ENCODE assay signal across 15 mouse cellular contexts in the genomic region with DNA sequence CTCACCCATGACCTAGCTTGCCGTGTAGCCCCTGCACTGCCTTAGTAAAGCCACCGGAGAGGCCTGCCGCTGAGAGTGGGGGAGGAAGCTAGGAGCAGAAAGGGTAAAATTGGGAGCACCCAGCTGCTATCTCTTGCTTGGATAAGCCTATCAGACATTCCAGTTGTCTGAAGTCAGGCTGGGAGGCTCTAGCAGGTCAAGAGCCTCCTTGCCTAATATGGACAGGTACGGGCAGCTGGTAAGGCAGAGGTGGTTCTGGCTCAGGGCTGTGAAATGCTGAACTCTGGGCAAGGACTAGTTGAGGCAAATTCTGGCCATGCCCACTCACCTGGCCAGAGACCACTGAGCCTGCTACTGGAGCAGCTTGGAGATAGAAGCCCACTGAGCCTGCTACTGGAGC. TPM values are rescaled to one million over a fixed set of nuclear protein-coding genes. Genes with fewer than 3 reads are reported as not detected.
A peak's percentile ranks its signal among the peaks of the same experiment; 100 is the strongest.
DNase-seq lines count a peak whose midpoint lies in the region; ATAC-seq and TF ChIP-seq lines count a peak whose summit lies in the region.
"Had no signal": no experiment of that assay in that cellular context is flagged by ENCODE, and none has a peak within 500 bp of the region (broad histone marks: within the 10 kb centered on the region; RNA-seq: fewer than 3 reads in every experiment).

No protein-coding gene starts in this region.

- no peaks in the 10 kb centered on the region for H3K27me3 ChIP-seq in lung, embryonic 14.5 days (ENCODE audit: insufficient read depth, low read length)
- H3K27me3 ChIP-seq in heart, embryonic 13.5 days (replicated peaks), result no peaks in the 10 kb centered on the region
- H3K27me3 ChIP-seq in stomach, embryonic 14.5 days (ENCODE audit: control insufficient read depth, insufficient read depth, low read length), result no peaks in the 10 kb centered on the region
- H3K27me3 ChIP-seq: midbrain, embryonic 12.5 days; Patski had no signal

- H3K4me3 ChIP-seq in lung, embryonic 14.5 days (ENCODE audit: low read depth, low read length), result no peak overlapping the region
- H3K4me3 ChIP-seq in heart, embryonic 13.5 days, result no peak overlapping the region
- no peak overlapping the region for H3K4me3 ChIP-seq in stomach, embryonic 14.5 days (ENCODE audit: low read depth, low read length)
- H3K4me3 ChIP-seq: midbrain, embryonic 12.5 days had no signal

- no peak for ATAC-seq in lung, embryonic 14.5 days (ENCODE audit: insufficient read depth)
- peak; percentile 52; the same call in 1 of the 2 replicates for ATAC-seq in heart, embryonic 13.5 days (ENCODE audit: extremely low read depth, insufficient number of reproducible peaks, low FRiP score, low TSS enrichment)
- ATAC-seq in stomach, embryonic 14.5 days (ENCODE audit: insufficient number of reproducible peaks, insufficient read depth, low FRiP score, low read depth), result no peak
- ATAC-seq: Patski had no signal

- peak overlapping the region; percentile 43; the same call in 1 of the 2 replicates for H3K27ac ChIP-seq in lung, embryonic 14.5 days (ENCODE audit: low read depth)
- peak overlapping the region; percentile 94 for H3K27ac ChIP-seq in heart, embryonic 13.5 days (replicated peaks)
- peak overlapping the region; percentile 33; the same call in 1 of the 2 replicates for H3K27ac ChIP-seq in stomach, embryonic 14.5 days (ENCODE audit: low read length)
- H3K27ac ChIP-seq: hindbrain, embryonic 14.5 days; midbrain, embryonic 12.5 days had no signal

- no peak overlapping the region for H3K9ac ChIP-seq in lung, embryonic 14.5 days
- peak overlapping the region; percentile 76 for H3K9ac ChIP-seq in heart, embryonic 13.5 days
- H3K9ac ChIP-seq in stomach, embryonic 14.5 days (replicated peaks; ENCODE audit: low read depth, low read length), result no peak overlapping the region
- H3K9ac ChIP-seq: hindbrain, embryonic 14.5 days; midbrain, embryonic 12.5 days had no signal

- no peaks in the 10 kb centered on the region for H3K9me3 ChIP-seq in lung, embryonic 14.5 days (ENCODE audit: low read depth, low read length)
- H3K9me3 ChIP-seq in heart, embryonic 13.5 days, result no peaks in the 10 kb centered on the region
- no peaks in the 10 kb centered on the region for H3K9me3 ChIP-seq in stomach, embryonic 14.5 days (ENCODE audit: control insufficient read depth, low read depth, low read length)
- H3K9me3 ChIP-seq: midbrain, embryonic 12.5 days had no signal

- H3K4me1 ChIP-seq in lung, embryonic 14.5 days (ENCODE audit: insufficient read depth), result peaks cover 18% of the 10 kb centered on the region
- peaks cover 99% of the 10 kb centered on the region for H3K4me1 ChIP-seq in heart, embryonic 13.5 days
- H3K4me1 ChIP-seq in stomach, embryonic 14.5 days (ENCODE audit: control insufficient read depth, insufficient read depth, low read length), result peaks cover 8% of the 10 kb centered on the region; the same call in 1 of the 2 replicates

- no peak for TF ChIP-seq CTCF in lung, embryonic 14.5 days (IDR thresholded peaks at IDR 0.05; ENCODE audit: low read depth)

- WGBS in lung, embryonic 14.5 days, result 32% methylated on average over 4 of the region's 4 CpGs
- WGBS in heart, embryonic 13.5 days, result 10% methylated on average over 4 of the region's 4 CpGs
- 54% methylated on average over 4 of the region's 4 CpGs for whole genome bisulfite sequencing in stomach, embryonic 14.5 days

- H3K36me3 ChIP-seq in lung, embryonic 14.5 days (ENCODE audit: insufficient read depth), result no peaks in the 10 kb centered on the region
- peaks cover 67% of the 10 kb centered on the region for H3K36me3 ChIP-seq in heart, embryonic 13.5 days
- H3K36me3 ChIP-seq in stomach, embryonic 14.5 days (ENCODE audit: control insufficient read depth, insufficient read depth, low read length), result no peaks in the 10 kb centered on the region
- H3K36me3 ChIP-seq: midbrain, embryonic 12.5 days had no signal

- no peak for DNase-seq in lung, embryonic 14.5 days
- DNase-seq in lung, postnatal 14 days, result no peak
- DNase-seq in heart, postnatal 4 days, result peak; percentile 63
- DNase-seq in spleen, postnatal 10 days (ENCODE audit: low spot score in 2 of 2), result no peak
- DNase-seq in neural tube, embryonic 10.5 days (ENCODE audit: extremely low spot score, low spot score), result no peak
- DNase-seq: cerebellum, adult 9-10 months; gastrocnemius, postnatal 10 days; spleen, adult 18-20 months; thymus, adult 18-20 months had no signal

- H3K4me2 ChIP-seq in lung, embryonic 14.5 days, result no peak overlapping the region
- H3K4me2 ChIP-seq in heart, embryonic 13.5 days, result peak overlapping the region; percentile 40; the same call in 1 of the 2 replicates
- H3K4me2 ChIP-seq in stomach, embryonic 14.5 days (replicated peaks; ENCODE audit: low read depth, low read length), result no peak overlapping the region
- H3K4me2 ChIP-seq: hindbrain, embryonic 14.5 days; midbrain, embryonic 12.5 days had no signal

RNA-seq across cellular contexts. Expression of gene Mical2, which starts 51.2 kb away (rescaled TPM):
- 15.3 and 18.3 TPM in 2 replicates for polyA plus RNA-seq in lung, embryonic 14.5 days (2014; fragmentation: Nextera tagmentation; extraction: Ambion mirVana)
- 105 and 109 TPM in 2 replicates for polyA plus RNA-seq in heart, embryonic 13.5 days (2015; fragmentation: Nextera tagmentation; extraction: Ambion mirVana)
- 100 to 1,000 TPM; 281 to 298 TPM for total RNA-seq in heart, postnatal 4 days (2021)
- polyA plus RNA-seq in stomach, embryonic 14.5 days (2014; fragmentation: Nextera tagmentation; extraction: Ambion mirVana), result 10.7 and 11.0 TPM in 2 replicates
- total RNA-seq: CH12.LX had no signal

Comparison
In these comparisons a context has a peak if more than half of its experiments do, and no peak if none do; other contexts are left out.
1. H3K27ac ChIP-seq: peak in every context shown above with its lines; median percentile 94 in heart, embryonic 13.5 days; 43 in lung, embryonic 14.5 days; 33 in stomach, embryonic 14.5 days.